Mouse (Mus musculus) cortical plate, adult 2 months (tissue): ENCODE data around the gene Dusp2.

ENCODE experiments used
- CTCF ChIP-seq: fragments of 200-500 bp; IDR thresholded peaks from 2 replicates; pipeline ENCODE4 v1.5.1; 2011; ENCODE audit warnings: mild to moderate bottlenecking, control low read depth, low read length; ENCODE audit not compliant: insufficient read depth; ENCODE audit errors: extremely low read depth
- POLR2A ChIP-seq: fragments of 200-500 bp; IDR thresholded peaks from 2 replicates; pipeline ENCODE4 v1.6.1; 2011; ENCODE audit warnings: mild to moderate bottlenecking, low read length, control low read depth; ENCODE audit not compliant: insufficient read depth; ENCODE audit errors: extremely low read depth

DNA sequence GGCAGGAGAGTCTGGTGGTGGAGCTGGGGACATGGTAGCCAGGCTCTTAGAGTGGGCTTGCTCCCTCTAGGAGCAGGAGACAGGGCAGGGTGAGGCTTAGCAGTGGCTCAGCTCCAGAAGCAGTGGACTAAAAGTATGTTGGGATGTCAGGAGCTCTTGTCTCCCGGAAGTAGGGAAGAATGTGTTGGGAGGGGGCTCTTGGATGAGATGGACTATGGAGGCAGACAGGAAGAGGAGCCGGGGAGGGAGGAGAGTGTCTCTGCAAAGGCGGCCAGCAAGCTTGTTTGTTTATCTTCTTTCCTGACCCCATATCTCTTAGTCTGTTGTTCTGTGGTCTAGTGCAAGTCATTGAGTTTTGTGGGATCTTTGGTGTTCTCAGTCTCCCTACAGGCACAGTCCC lies 39.1 kb downstream of the Dusp2 start:
- no peak for TF ChIP-seq CTCF
- no peak for TF ChIP-seq POLR2A
